Comparison of ENCODE assay signal across 16 mouse cellular contexts in the genomic region with DNA sequence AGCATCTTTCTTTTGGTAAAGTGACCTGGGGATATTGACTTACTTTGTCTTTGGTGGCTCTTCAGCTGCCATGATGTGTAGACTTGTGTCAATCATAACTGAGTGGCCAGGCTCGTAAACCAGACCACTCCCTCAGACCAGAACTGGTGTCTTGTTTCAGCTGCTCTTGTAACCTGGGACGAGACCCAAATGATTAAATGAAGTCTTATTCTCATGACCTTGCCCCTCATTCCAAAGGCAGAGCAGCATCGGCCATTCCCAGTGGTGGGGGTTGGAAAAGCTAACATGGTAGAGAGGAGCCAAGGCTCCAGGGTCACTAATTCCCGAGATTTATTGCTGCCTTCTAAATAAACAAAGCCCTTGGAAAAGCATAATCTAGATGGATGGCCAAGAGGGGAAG.
A peak's percentile ranks its signal among the peaks of the same experiment; 100 is the strongest.
DNase-seq lines count a peak whose midpoint lies in the region; ATAC-seq lines count a peak whose summit lies in the region.
"Had no signal": no experiment of that assay in that cellular context is flagged by ENCODE, and none has a peak within 500 bp of the region (broad histone marks: within the 10 kb centered on the region; RNA-seq: fewer than 3 reads in every experiment).

No protein-coding gene starts in this region.

- no peak overlapping the region for H3K4me2 ChIP-seq in heart, embryonic 15.5 days
- H3K4me2 ChIP-seq in kidney, embryonic 16.5 days (replicated peaks; ENCODE audit: low read depth, low read length): no peak overlapping the region
- no peak overlapping the region for H3K4me2 ChIP-seq in forebrain, embryonic 13.5 days
- H3K4me2 ChIP-seq: embryonic facial prominence, embryonic 13.5 days; hindbrain, embryonic 14.5 days had no signal

- peak; percentile 28; the same call in 1 of the 2 replicates for ATAC-seq in heart, embryonic 15.5 days (replicated peaks; ENCODE audit: insufficient number of reproducible peaks, insufficient read depth, low FRiP score, low read depth)
- peak; percentile 71 for ATAC-seq in kidney, embryonic 16.5 days (ENCODE audit: low FRiP score, low TSS enrichment)
- ATAC-seq in erythroblast, adult 5-6 weeks (replicated peaks; ENCODE audit: low FRiP score, poor library complexity, severe bottlenecking): no peak
- ATAC-seq in forebrain, embryonic 13.5 days: no peak
- ATAC-seq: forebrain, embryonic 14.5 days had no signal

- H3K9me3 ChIP-seq in heart, embryonic 15.5 days (replicated peaks): no peaks in the 10 kb centered on the region
- H3K9me3 ChIP-seq in kidney, embryonic 16.5 days (ENCODE audit: low read length): peaks cover 3% of the 10 kb centered on the region; the same call in 1 of the 2 replicates
- H3K9me3 ChIP-seq in forebrain, embryonic 13.5 days (replicated peaks): no peaks in the 10 kb centered on the region
- H3K9me3 ChIP-seq: embryonic facial prominence, embryonic 13.5 days; limb, embryonic 10.5 days had no signal

- H3K27ac ChIP-seq in heart, embryonic 15.5 days: peak overlapping the region; percentile 73
- peak overlapping the region; percentile 46; the same call in 1 of the 2 replicates for H3K27ac ChIP-seq in kidney, embryonic 16.5 days (ENCODE audit: low read length)
- H3K27ac ChIP-seq in forebrain, embryonic 13.5 days: no peak overlapping the region
- H3K27ac ChIP-seq: embryonic facial prominence, embryonic 13.5 days; hindbrain, embryonic 14.5 days; limb, embryonic 10.5 days had no signal

- H3K27me3 ChIP-seq in heart, embryonic 15.5 days: no peaks in the 10 kb centered on the region
- no peaks in the 10 kb centered on the region for H3K27me3 ChIP-seq in kidney, embryonic 16.5 days (ENCODE audit: insufficient read depth, low read length)
- no peaks in the 10 kb centered on the region for H3K27me3 ChIP-seq in forebrain, embryonic 13.5 days
- H3K27me3 ChIP-seq: embryonic facial prominence, embryonic 13.5 days had no signal

- no peak overlapping the region for H3K4me3 ChIP-seq in heart, embryonic 15.5 days
- H3K4me3 ChIP-seq in kidney, embryonic 16.5 days (ENCODE audit: low read length): no peak overlapping the region
- H3K4me3 ChIP-seq in forebrain, embryonic 13.5 days: no peak overlapping the region
- H3K4me3 ChIP-seq: embryonic facial prominence, embryonic 13.5 days; limb, embryonic 10.5 days had no signal

- DNase-seq in embryo, embryonic 10.5 days (ENCODE audit: low spot score): peak; percentile 29
- DNase-seq in embryo, embryonic 9.5 days (ENCODE audit: extremely low spot score): no peak
- peak; percentile 18 for DNase-seq in adipocyte (ENCODE audit: low spot score)
- DNase-seq in layer of hippocampus, postnatal 36 days: no peak
- DNase-seq: B cell, adult 2 months; cerebellum, adult 9-11 months; right cerebral cortex, adult 18-20 months; thymus, adult 18-20 months had no signal

- WGBS in heart, embryonic 15.5 days: 31% methylated on average over 4 of the region's 4 CpGs
- 16% methylated on average over 4 of the region's 4 CpGs for WGBS in kidney, embryonic 16.5 days
- 84% methylated on average over 4 of the region's 4 CpGs for WGBS in forebrain, embryonic 13.5 days

- peaks cover 30% of the 10 kb centered on the region for H3K4me1 ChIP-seq in heart, embryonic 15.5 days (replicated peaks)
- H3K4me1 ChIP-seq in kidney, embryonic 16.5 days (ENCODE audit: insufficient read depth, low read length): peaks cover 12% of the 10 kb centered on the region
- H3K4me1 ChIP-seq in forebrain, embryonic 13.5 days: no peaks in the 10 kb centered on the region

- no peaks in the 10 kb centered on the region for H3K36me3 ChIP-seq in heart, embryonic 15.5 days
- H3K36me3 ChIP-seq in kidney, embryonic 16.5 days (ENCODE audit: insufficient read depth, low read length): no peaks in the 10 kb centered on the region
- no peaks in the 10 kb centered on the region for H3K36me3 ChIP-seq in forebrain, embryonic 13.5 days (ENCODE audit: poor library complexity, severe bottlenecking)
- H3K36me3 ChIP-seq: embryonic facial prominence, embryonic 13.5 days; limb, embryonic 10.5 days had no signal

- H3K9ac ChIP-seq in heart, embryonic 15.5 days: no peak overlapping the region
- no peak overlapping the region for H3K9ac ChIP-seq in kidney, embryonic 16.5 days (replicated peaks; ENCODE audit: low read length)
- no peak overlapping the region for H3K9ac ChIP-seq in forebrain, embryonic 13.5 days
- H3K9ac ChIP-seq: embryonic facial prominence, embryonic 13.5 days; hindbrain, embryonic 14.5 days had no signal

Comparison
In these comparisons a context has a peak if more than half of its experiments do, and no peak if none do; other contexts are left out.
1. DNase-seq: peak in embryo, embryonic 10.5 days (single experiment) and adipocyte (single experiment); none in embryo, embryonic 9.5 days (single experiment) and layer of hippocampus, postnatal 36 days (0 of 2).
2. ATAC-seq: peak in heart, embryonic 15.5 days (single experiment) and kidney, embryonic 16.5 days (single experiment); none in erythroblast, adult 5-6 weeks (single experiment) and forebrain, embryonic 13.5 days (single experiment).